Mouse (Mus musculus) fibroblast of lung, adult 2 months (primary cell): Measurements from ENCODE around the gene Ess2.
"Not testable (repeated sequence)": the region's sequence is repeated elsewhere in the genome, so short reads cannot be mapped to it uniquely, and the experiment has no call there.

Experiments used
- DNase-seq: peaks from one replicate; pipeline ENCODE4 v3.0.0-alpha.2; 2011; ENCODE audit warnings: low read depth

Ess2 gene

DNA sequence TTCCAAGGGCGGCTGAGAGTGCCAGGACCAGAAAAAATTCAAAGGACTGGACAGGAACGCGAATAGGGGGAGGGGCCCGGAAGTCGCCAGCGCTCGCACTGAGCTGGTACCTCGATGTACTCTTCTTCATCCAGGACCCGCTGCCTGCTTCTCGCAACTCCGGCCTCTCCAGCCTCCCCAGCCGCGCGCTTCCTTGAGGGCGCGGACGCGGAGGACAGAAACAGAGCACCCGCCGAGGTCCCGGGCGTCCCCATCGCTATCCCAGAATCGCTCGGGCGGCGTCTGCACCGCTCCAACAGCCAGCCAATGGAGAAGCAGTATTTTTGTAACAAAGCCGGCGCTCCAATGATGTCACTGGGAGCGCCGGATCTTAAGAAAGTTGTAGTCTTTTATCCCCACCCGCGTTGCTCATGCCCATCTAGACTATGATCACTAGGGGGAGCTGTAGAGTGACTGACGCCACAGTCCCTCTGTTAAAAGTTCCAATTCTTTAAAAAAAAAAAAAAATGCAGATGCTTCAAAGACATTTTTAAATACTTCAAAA lies at the start of gene Ess2:
Gene Ess2 (minus strand): TSS at position 297 of the 544 bp plus-strand sequence.
- peak; percentile 92 for DNase-seq

GRCm38 (mm10) chr16:17956052-17956638 lies 45.0 kb upstream of the Ess2 start:
- DNase-seq = not testable (repeated sequence)

DNA sequence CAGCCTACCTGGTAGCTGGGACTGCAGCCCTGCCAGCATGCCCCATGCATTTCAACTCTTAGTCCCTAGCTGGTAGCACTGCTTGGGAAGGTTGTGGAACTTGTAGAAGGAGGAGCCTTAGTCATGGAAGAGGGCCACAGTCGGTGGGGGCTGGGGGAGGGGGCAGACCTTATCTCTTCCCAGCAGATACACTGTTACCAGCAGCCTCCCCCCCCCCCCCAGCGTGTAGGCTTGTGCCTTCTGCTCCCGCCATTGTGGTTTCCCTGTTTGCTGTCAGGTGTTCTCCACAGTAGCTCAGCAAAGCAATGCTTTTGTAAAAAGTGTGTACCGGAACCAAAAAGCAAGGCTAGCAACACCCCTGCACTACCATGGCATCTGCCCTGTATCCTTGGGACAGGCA lies 40.5 kb upstream of the Ess2 start:
- no peak for DNase-seq

DNA sequence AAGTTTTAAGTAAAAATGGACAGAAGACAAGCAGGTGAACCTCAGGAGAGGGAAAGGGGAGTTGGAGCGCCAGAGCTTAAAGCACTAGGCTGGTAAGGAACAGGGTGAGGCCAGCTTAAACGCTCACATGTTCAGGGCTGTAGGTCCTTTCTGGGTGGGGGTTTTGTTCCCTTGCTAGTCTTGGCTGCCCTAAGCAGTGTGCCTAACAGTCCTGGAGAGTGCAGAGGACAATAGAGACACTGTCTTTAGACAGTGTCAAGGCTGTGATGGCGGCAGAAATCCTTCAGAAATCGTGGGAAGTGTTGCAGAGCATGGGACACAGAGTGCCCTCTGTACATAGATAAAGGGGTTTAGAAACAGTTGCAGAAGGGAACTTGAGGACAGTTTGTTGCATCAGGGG lies 38.9 kb upstream of the Ess2 start:
- DNase-seq = no peak

DNA sequence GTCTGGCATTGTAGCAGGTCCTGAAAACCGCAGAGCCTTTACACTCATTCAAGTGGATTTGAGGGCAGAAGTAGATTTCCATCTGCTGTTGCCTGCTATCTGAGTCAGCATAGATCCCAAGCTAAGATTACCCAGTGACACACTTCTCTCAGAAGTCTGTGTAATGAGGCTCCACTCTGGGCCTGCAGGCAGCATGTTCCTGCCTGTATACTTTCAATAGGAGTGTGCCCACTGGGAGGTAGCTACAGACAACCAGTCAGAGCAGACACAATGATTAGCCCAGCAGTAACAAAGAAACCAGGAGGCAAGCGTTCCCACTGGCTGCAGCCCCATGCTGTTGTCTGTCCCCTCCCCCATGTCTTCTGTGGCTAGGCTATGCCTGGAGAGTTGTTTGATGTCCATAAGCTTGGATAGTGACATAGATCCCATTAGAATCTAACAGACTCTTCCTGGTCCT lies 38.3 kb upstream of the Ess2 start:
- DNase-seq = peak; percentile 36

DNA sequence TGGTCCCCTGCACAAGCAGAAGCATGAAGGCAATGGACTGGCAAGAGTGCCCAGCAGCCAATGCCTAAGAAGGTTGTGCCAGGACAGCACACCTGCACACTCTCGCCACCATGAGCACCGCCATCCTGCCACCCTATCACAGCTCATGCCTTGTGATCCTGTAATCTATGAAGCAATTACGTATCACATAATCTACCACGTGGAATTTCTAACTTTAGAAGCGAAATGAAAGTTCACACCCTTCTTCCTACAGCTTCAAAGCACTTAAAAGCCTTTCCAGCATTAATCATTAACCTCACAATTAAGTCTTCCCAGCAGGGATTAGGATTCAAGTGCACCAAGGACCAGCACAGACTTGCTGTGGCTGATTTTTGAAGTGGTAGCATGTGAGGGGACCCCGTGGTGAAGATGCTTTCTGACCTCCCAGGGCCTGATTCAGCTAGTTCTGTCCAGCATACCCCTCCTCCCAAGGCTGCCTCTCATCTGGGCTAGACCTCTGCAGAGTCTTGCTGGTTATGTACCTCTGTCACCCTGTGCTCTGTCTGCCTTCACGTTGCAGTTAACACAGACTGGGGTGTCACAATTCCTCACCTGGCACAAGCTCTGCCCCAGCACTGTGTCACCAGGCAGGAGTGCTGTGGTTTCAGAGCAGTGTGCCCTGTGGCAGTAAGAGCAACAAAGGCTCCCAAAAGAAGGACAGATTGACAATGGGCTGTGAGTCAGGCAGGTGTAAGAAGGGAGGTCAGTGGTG lies 34.1 kb upstream of the Ess2 start:
- DNase-seq = no peak

DNA sequence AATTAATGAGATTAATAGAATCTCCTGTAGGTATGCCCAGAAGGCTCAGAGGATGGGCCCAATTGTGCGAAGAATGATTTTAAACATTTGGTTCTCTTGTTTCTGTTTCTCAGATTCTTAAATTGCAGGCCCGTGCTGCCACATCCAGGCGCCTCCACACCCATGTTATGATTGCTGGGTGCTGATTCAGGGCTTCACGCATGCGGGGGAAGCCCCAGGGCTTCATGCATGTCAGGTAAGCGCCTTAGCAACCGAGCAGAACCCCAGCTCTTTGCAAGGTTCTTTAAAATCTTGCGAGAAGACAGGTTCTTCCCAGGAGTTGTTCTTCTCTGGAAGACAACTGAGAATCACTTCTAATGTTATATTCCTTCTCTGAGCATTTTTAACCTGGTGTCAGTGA lies 32.3 kb upstream of the Ess2 start:
- no peak for DNase-seq

DNA sequence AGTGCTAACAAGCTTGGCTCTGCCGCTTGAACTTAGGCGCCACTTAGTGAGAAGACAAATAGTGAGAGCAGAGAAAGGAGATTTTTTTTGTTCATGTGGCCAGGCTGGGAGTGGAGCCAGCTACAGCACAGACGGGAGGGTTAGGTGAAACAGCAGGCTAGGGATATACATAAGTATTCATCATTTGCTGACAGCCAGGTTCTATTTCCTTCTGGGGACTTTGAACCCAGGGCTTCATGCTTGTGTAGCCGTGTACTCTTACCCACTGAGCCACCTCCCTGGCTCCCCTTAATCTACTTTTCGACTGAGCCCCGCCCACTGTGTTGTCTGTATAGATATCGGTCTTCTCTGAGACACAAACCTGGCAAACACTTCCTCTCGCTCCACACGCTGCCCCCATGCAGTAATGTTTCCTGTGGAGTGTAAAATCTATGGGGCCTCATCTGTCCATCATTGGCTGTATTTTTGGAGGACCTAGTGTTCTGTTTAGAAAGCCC lies 28.2 kb upstream of the Ess2 start:
- DNase-seq = peak; percentile 21

- DNase-seq = peak; percentile 39
Observed at GRCm38 (mm10) chr16:17938821-17939220, 27.7 kb upstream of the Ess2 start.

DNA sequence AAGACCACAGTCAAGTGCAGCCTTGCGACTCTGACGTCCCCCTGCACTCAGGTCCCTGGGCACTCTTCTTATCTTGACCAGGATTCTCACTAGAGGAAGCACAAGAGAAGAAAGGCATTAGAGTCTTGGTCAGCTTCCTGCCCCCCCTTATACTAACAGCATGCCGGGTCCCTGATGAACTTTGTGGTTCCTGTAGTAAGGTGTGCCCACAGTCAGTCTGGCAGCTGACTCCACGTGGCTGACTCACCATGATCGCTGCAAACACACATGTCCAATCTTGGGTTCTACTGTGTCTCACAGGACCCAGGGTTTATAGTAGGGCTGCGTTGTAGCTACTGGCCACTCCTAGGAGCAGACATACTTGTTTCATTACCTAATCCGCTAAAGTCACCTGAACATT lies 27.0 kb upstream of the Ess2 start:
- DNase-seq = no peak

DNA sequence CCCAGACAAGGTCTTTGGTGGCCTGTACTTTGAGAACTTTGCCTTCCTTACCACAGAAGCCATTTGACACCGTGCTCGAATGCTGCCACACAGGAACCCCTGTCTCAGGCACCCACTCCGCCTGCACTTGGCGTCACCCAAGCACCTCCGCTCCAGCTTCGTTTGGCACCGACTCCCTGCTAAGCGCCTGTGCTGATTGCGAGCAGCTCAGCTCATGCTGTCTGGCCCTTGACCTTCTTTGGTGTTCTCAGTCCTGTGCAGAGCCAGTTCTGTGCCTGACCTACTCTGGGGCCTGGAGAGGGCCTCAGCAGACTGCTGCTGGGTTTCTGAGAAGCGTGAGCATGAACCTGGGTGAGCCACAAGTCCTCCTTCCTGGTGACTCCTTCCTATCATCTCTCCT lies 25.6 kb upstream of the Ess2 start:
- no peak for DNase-seq

- no peak for DNase-seq
Observed at GRCm38 (mm10) chr16:17934445-17934910, 23.3 kb upstream of the Ess2 start.

- DNase-seq = no peak
Observed at GRCm38 (mm10) chr16:17933594-17934444, 22.7 kb upstream of the Ess2 start.

DNA sequence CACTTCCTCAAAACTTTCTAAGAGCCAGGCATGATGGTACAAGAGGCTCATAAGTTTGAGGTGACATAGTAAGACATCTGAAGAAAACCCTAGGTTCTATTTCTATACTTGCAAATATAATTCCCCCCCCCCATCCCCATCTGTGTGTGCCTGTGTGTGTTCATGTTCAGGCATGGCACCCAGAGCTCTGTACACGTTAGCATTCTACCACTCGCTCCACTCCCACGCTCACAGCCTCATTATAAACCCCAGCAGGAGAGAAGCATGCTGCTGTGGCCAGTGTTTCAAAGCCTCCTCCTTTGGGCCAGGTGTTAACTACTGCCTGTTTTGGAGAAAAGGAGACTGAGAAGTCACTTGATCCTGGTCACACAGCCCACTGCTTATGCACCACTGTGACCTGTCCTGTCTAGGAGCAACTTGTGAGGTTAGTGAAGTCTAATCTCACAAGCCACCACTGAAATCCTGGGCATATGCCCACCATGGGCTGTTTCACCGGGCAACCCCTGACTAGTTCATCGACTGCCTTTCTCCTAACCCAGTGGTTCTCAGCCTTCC lies 20.8 kb upstream of the Ess2 start:
- no peak for DNase-seq

DNA sequence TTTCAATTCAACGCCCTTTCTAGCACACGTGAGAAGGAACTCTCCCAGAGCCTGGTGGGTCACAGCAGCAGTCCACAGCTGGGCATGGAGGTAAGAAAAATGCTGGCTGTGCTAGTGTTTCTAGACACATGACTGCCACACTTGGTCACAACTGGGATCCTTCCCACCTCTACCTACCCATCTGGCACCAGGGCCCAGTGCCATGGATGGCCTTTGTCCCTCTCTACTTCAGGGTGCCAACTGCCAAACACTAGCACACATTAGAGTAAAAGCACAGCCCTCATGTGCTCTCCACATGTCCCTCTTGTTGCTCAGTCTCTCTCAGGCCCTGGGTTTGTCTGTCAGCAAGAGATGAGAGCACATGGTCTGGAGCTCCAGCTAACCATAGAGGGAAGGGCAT lies 18.5 kb upstream of the Ess2 start:
- DNase-seq = no peak

DNA sequence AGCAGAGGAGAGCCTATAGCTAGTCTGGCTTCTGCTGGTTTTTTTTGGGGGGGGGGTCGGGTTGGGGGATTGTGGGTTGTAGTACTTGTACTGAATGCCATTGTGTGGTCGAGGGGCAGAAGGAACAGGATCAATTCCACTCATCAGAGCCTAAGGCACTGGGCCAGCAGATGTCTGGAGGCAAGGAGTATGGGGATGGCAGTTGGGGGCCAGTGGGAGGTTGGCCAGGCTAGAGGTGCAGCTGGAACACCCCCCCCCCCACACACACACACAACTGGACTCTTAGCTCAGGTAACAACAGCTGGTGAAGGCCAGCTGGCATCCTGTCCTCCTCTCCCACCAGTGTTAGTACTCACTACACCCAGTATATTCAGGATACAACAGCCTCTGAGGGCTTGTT lies 18.1 kb upstream of the Ess2 start:
- DNase-seq = no peak

- peak; percentile 71 for DNase-seq
Observed at GRCm38 (mm10) chr16:17928627-17929104, 17.5 kb upstream of the Ess2 start.

GRCm38 (mm10) chr16:17928087-17928580 lies 17.0 kb upstream of the Ess2 start, which contains the start of gene Slc25a1:
TSS of gene Slc25a1 (minus strand) at chr16:17928219.
- DNase-seq = peak; percentile 49

DNA sequence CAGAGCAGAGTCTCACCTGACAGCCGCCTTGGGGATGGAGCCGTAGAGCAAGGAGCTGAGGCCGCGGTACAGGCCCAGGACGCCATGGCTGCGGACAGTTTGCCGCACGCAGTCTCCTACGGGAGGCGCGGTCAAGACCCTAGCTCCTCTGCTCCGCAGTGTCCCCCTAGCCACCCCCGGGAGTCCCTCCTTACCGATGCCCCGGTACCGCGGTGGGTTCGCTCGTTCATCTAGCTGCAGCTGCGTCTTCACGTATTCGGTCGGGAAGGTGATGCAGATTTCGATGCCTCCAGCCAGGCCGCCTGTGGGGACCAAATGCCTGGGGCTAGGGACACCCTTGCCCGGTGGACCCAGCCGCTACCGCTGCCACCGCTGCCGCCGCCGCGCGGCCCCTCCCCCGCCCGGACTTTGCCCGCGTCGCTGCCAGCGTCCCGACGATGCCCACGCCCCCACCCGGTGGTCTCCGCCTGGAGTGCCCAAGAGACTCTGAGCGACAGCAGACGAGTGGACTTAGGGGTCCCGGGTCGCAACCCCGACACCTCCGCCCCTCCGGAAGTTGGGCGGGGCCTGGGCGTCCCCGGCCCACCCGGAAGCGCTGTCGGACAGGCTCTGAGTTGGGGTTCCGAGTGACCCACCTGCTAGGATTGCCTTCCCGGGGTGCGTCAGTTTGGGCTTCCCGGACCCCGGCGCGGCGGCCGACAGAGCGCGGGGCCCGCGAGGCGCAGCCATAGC lies 16.4 kb upstream of the Ess2 start:
- DNase-seq = peak; percentile 4

GRCm38 (mm10) chr16:17922163-17922538 lies 11.0 kb upstream of the Ess2 start:
- DNase-seq = no peak
